Mouse (Mus musculus) kidney, embryonic 15.5 days (tissue): ENCODE results near the gene Colgalt1. TPM values are rescaled to one million over a fixed set of nuclear protein-coding genes. Genes with fewer than 3 reads are reported as not detected.
A peak's percentile ranks its signal among the peaks of the same experiment; 100 is the strongest.

Experiments
- ATAC-seq: fragments of 200-750 bp; cut with Nextera tagmentation; replicated peaks from 2 replicates; pipeline ENCODE4 v1.8.0; 2017; ENCODE audit warnings: moderate TSS enrichment; ENCODE audit not compliant: low FRiP score
- H3K27ac ChIP-seq: fragments of 300-500 bp; sonication (generic); 2 replicates; pipeline ENCODE4 v1.5.1; 2015; ENCODE audit warnings: mild to moderate bottlenecking, inconsistent platforms
- H3K27me3 ChIP-seq: fragments of 300-500 bp; sonication (generic); 2 replicates; pipeline ENCODE4 v1.6.1; 2015; ENCODE audit warnings: inconsistent platforms
- H3K36me3 ChIP-seq: fragments of 300-500 bp; sonication (generic); 2 replicates; pipeline ENCODE4 v1.6.1; 2015; ENCODE audit warnings: inconsistent platforms
- H3K4me1 ChIP-seq: fragments of 300-500 bp; sonication (generic); 2 replicates; pipeline ENCODE4 v1.6.1; 2015; ENCODE audit warnings: inconsistent platforms
- H3K4me2 ChIP-seq: fragments of 300-500 bp; sonication (generic); 2 replicates; pipeline ENCODE4 v1.6.1; 2015; ENCODE audit warnings: moderate library complexity, mild to moderate bottlenecking, inconsistent platforms
- H3K4me3 ChIP-seq: fragments of 300-500 bp; sonication (generic); replicated peaks from 2 replicates; pipeline ENCODE4 v1.5.1; 2015; ENCODE audit warnings: mild to moderate bottlenecking, inconsistent platforms
- H3K9ac ChIP-seq: fragments of 300-500 bp; sonication (generic); 2 replicates; pipeline ENCODE4 v1.6.1; 2015; ENCODE audit warnings: mild to moderate bottlenecking, inconsistent platforms
- H3K9me3 ChIP-seq: fragments of 300-500 bp; sonication (generic); replicated peaks from 2 replicates; pipeline ENCODE4 v1.6.1; 2016; ENCODE audit warnings: inconsistent platforms
- WGBS: fragments of 180-500 bp; shearing (Covaris S2); methylation state at CpG from one replicate; pipeline ENCODE4 v1.1.7; 2015; ENCODE audit warnings: mixed read lengths; 5-methylcytosine and 5-hydroxymethylcytosine counted together
- polyA plus RNA-seq: library from polyadenylated mRNA; unstranded; fragments of >200 nt; fragmentation: Nextera tagmentation; extraction: Ambion mirVana; gene quantifications from 2 replicates; pipeline ENCODE4 v1.2.1, GENCODE M21; 2015

Colgalt1 gene
- polyA plus RNA-seq, 1 experiment from 2014 or later: 78.0 TPM

- H3K27me3 ChIP-seq: peaks cover 60% of the 10 kb centered on the region
- ATAC-seq: no peak
- no peak overlapping the region for H3K9ac ChIP-seq
- no peak overlapping the region for H3K27ac ChIP-seq
- peak overlapping the region; percentile 56 for H3K4me2 ChIP-seq
- peaks cover 7% of the 10 kb centered on the region; the same call in 1 of the 2 replicates for H3K9me3 ChIP-seq
- H3K4me3 ChIP-seq: no peak overlapping the region
- no peaks in the 10 kb centered on the region for H3K36me3 ChIP-seq
- WGBS: 16% methylated on average over 19 of the region's 22 CpGs
- H3K4me1 ChIP-seq: peaks cover 37% of the 10 kb centered on the region
Observed at GRCm38 (mm10) chr8:71633164-71633563, 22.4 kb downstream of the Colgalt1 start.

- Histone ChIP-seq H3K4me3 (peak overlapping the region; percentile 28), H3K9ac (no peak overlapping the region)
- 1% methylated on average over 26 of the region's 26 CpGs for WGBS
Observed at GRCm38 (mm10) chr8:71633981-71634667, 23.3 kb downstream of the Colgalt1 start.

GRCm38 (mm10) chr8:71637149-71638095 lies 26.6 kb downstream of the Colgalt1 start:
- no peak overlapping the region for H3K4me3 ChIP-seq
- WGBS: 60% methylated on average over 8 of the region's 8 CpGs
- H3K36me3 ChIP-seq: no peaks in the 10 kb centered on the region
- ATAC-seq: no peak
- no peak overlapping the region for H3K4me2 ChIP-seq
- H3K4me1 ChIP-seq: peaks cover 17% of the 10 kb centered on the region
- H3K27me3 ChIP-seq: peaks cover 40% of the 10 kb centered on the region
- peaks cover 7% of the 10 kb centered on the region; the same call in 1 of the 2 replicates for H3K9me3 ChIP-seq
- H3K9ac ChIP-seq: no peak overlapping the region
- no peak overlapping the region for H3K27ac ChIP-seq

More at GRCm38 (mm10) chr8:71633981-71634667, 23.3 kb downstream of the Colgalt1 start:
- H3K27me3 ChIP-seq: peaks cover 60% of the 10 kb centered on the region
- ATAC-seq: peak; percentile 34
- H3K36me3 ChIP-seq: no peaks in the 10 kb centered on the region
- peaks cover 28% of the 10 kb centered on the region for H3K4me1 ChIP-seq
- H3K9me3 ChIP-seq: peaks cover 7% of the 10 kb centered on the region; the same call in 1 of the 2 replicates
- peak overlapping the region; percentile 56 for H3K4me2 ChIP-seq
- H3K27ac ChIP-seq: no peak overlapping the region

GRCm38 (mm10) chr8:71638321-71638720 lies 27.5 kb downstream of the Colgalt1 start:
- H3K4me1 ChIP-seq: peaks cover 14% of the 10 kb centered on the region
- 79% methylated on average over 6 of the region's 6 CpGs for WGBS
- no peaks in the 10 kb centered on the region for H3K36me3 ChIP-seq
- no peak overlapping the region for H3K27ac ChIP-seq
- no peak for ATAC-seq
- no peak overlapping the region for H3K9ac ChIP-seq
- H3K9me3 ChIP-seq: no peaks in the 10 kb centered on the region
- H3K4me3 ChIP-seq: no peak overlapping the region
- peaks cover 31% of the 10 kb centered on the region for H3K27me3 ChIP-seq
- H3K4me2 ChIP-seq: no peak overlapping the region

- Histone ChIP-seq H3K9ac (no peak overlapping the region), H3K4me3 (no peak overlapping the region), H3K4me1 (peaks cover 5% of the 10 kb centered on the region), H3K36me3 (no peaks in the 10 kb centered on the region), H3K9me3 (no peaks in the 10 kb centered on the region), H3K27ac (no peak overlapping the region), H3K27me3 (peaks cover 22% of the 10 kb centered on the region), H3K4me2 (no peak overlapping the region)
- WGBS: 85% methylated on average over 4 of the region's 4 CpGs
- ATAC-seq: no peak
Observed at GRCm38 (mm10) chr8:71639318-71639717, 28.5 kb downstream of the Colgalt1 start.

GRCm38 (mm10) chr8:71645510-71645909 lies 34.7 kb downstream of the Colgalt1 start:
- Histone ChIP-seq H3K9ac (no peak overlapping the region), H3K27ac (peak overlapping the region; percentile 60), H3K4me3 (no peak overlapping the region), H3K4me1 (peaks cover 6% of the 10 kb centered on the region; the same call in 1 of the 2 replicates), H3K4me2 (no peak overlapping the region), H3K27me3 (no peaks in the 10 kb centered on the region), H3K36me3 (no peaks in the 10 kb centered on the region), H3K9me3 (no peaks in the 10 kb centered on the region)
- no peak for ATAC-seq
- 83% methylated on average over 9 of the region's 9 CpGs for WGBS

- H3K36me3 ChIP-seq: no peaks in the 10 kb centered on the region
- H3K27me3 ChIP-seq: peaks cover 68% of the 10 kb centered on the region
- peak overlapping the region; percentile 54 for H3K4me2 ChIP-seq
- 1% methylated on average over 24 of the region's 24 CpGs for WGBS
- ATAC-seq: 0 out of 2 replicates have a peak, but pooled peaks have one; percentile 24
- no peaks in the 10 kb centered on the region for H3K9me3 ChIP-seq
- no peak overlapping the region for H3K9ac ChIP-seq
- peaks cover 16% of the 10 kb centered on the region for H3K4me1 ChIP-seq
- H3K4me3 ChIP-seq: peak overlapping the region; percentile 21; the same call in 1 of the 2 replicates
- no peak overlapping the region for H3K27ac ChIP-seq
Observed at GRCm38 (mm10) chr8:71654600-71654999, 43.8 kb downstream of the Colgalt1 start.

- Histone ChIP-seq H3K4me2 (0 out of 2 replicates have a peak overlapping the region, but pooled peaks have one; percentile 7), H3K36me3 (no peaks in the 10 kb centered on the region), H3K4me3 (no peak overlapping the region), H3K27me3 (peaks cover 94% of the 10 kb centered on the region), H3K27ac (no peak overlapping the region), H3K9me3 (no peaks in the 10 kb centered on the region), H3K4me1 (peaks cover 21% of the 10 kb centered on the region), H3K9ac (no peak overlapping the region)
- 25% methylated on average over 8 of the region's 9 CpGs for WGBS
- no peak for ATAC-seq
Observed at GRCm38 (mm10) chr8:71657816-71658215, 47.0 kb downstream of the Colgalt1 start.

- 31% methylated on average over 17 of the region's 17 CpGs for WGBS
- no peak for ATAC-seq
Observed at GRCm38 (mm10) chr8:71658515-71659049, 47.8 kb downstream of the Colgalt1 start.

GRCm38 (mm10) chr8:71659751-71660150 lies 49.0 kb downstream of the Colgalt1 start:
- Histone ChIP-seq H3K27me3 (peaks cover 89% of the 10 kb centered on the region), H3K36me3 (no peaks in the 10 kb centered on the region), H3K4me2 (no peak overlapping the region), H3K27ac (no peak overlapping the region), H3K9ac (no peak overlapping the region), H3K9me3 (no peaks in the 10 kb centered on the region), H3K4me1 (peaks cover 18% of the 10 kb centered on the region), H3K4me3 (no peak overlapping the region)
- 84% methylated on average over 1 of the region's 1 CpGs for WGBS
- no peak for ATAC-seq

More at GRCm38 (mm10) chr8:71658515-71659049, 47.8 kb downstream of the Colgalt1 start:
- Histone ChIP-seq H3K27me3 (peaks cover 96% of the 10 kb centered on the region), H3K36me3 (no peaks in the 10 kb centered on the region), H3K9ac (no peak overlapping the region), H3K4me1 (peaks cover 21% of the 10 kb centered on the region), H3K9me3 (no peaks in the 10 kb centered on the region), H3K4me2 (0 out of 2 replicates have a peak overlapping the region, but pooled peaks have one; percentile 7), H3K4me3 (no peak overlapping the region), H3K27ac (no peak overlapping the region)

GRCm38 (mm10) chr8:71660325-71661120 lies 49.7 kb downstream of the Colgalt1 start:
- peaks cover 82% of the 10 kb centered on the region for H3K27me3 ChIP-seq
- H3K9ac ChIP-seq: no peak overlapping the region
- no peak overlapping the region for H3K4me3 ChIP-seq
- H3K27ac ChIP-seq: no peak overlapping the region
- H3K4me1 ChIP-seq: peaks cover 21% of the 10 kb centered on the region
- H3K4me2 ChIP-seq: no peak overlapping the region
- H3K36me3 ChIP-seq: no peaks in the 10 kb centered on the region
- WGBS: 8% methylated on average over 36 of the region's 36 CpGs
- peak; percentile 40 for ATAC-seq
- H3K9me3 ChIP-seq: no peaks in the 10 kb centered on the region
